In genomic region chr2:18050541-18050985, GRCm38 (mm10) we compare ENCODE assay signal across 9 mouse cellular contexts. TPM values are rescaled to one million over a fixed set of nuclear protein-coding genes. Genes with fewer than 3 reads are reported as not detected.
A peak's percentile ranks its signal among the peaks of the same experiment; 100 is the strongest.
DNase-seq lines count a peak whose midpoint lies in the region; ATAC-seq and TF ChIP-seq lines count a peak whose summit lies in the region.
"Had no signal": no experiment of that assay in that cellular context is flagged by ENCODE, and none has a peak within 500 bp of the region (broad histone marks: within the 10 kb centered on the region; RNA-seq: fewer than 3 reads in every experiment).

No protein-coding gene starts in this region.

- WGBS in lung, embryonic 15.5 days = 9% methylated on average over 10 of the region's 10 CpGs
- 3% methylated on average over 10 of the region's 10 CpGs for WGBS in forebrain, embryonic 14.5 days
- WGBS in intestine, postnatal 0 days = 31% methylated on average over 10 of the region's 10 CpGs

- peak overlapping the region; percentile 76 for H3K4me3 ChIP-seq in lung, embryonic 15.5 days
- H3K4me3 ChIP-seq in forebrain, embryonic 14.5 days (ENCODE audit: low read depth, low read length) = peak overlapping the region; percentile 98
- peak overlapping the region; percentile 11; the same call in 1 of the 2 replicates for H3K4me3 ChIP-seq in intestine, postnatal 0 days (ENCODE audit: low read depth, low read length)

- H3K27ac ChIP-seq in lung, embryonic 15.5 days = peak overlapping the region; percentile 97
- H3K27ac ChIP-seq in forebrain, embryonic 14.5 days (ENCODE audit: low read depth, low read length) = peak overlapping the region; percentile 100
- H3K27ac ChIP-seq in intestine, postnatal 0 days (ENCODE audit: low read depth, low read length) = peak overlapping the region; percentile 10; the same call in 1 of the 2 replicates

- peak overlapping the region; percentile 24; the same call in 1 of the 2 replicates for H3K9ac ChIP-seq in lung, embryonic 15.5 days
- H3K9ac ChIP-seq in forebrain, embryonic 14.5 days (ENCODE audit: low read length) = peak overlapping the region; percentile 100
- no peak overlapping the region; the same call in 1 of the 2 replicates for H3K9ac ChIP-seq in intestine, postnatal 0 days (ENCODE audit: low read depth, low read length)

- H3K9me3 ChIP-seq in lung, embryonic 15.5 days = no peaks in the 10 kb centered on the region
- H3K9me3 ChIP-seq in forebrain, embryonic 14.5 days (replicated peaks; ENCODE audit: control insufficient read depth, low read length) = no peaks in the 10 kb centered on the region
- no peaks in the 10 kb centered on the region for H3K9me3 ChIP-seq in intestine, postnatal 0 days (ENCODE audit: control insufficient read depth)

- H3K4me2 ChIP-seq in lung, embryonic 15.5 days = peak overlapping the region; percentile 67
- peak overlapping the region; percentile 94 for H3K4me2 ChIP-seq in forebrain, embryonic 14.5 days (ENCODE audit: low read length)
- H3K4me2 ChIP-seq in intestine, postnatal 0 days (replicated peaks; ENCODE audit: low read depth) = peak overlapping the region; percentile 93

- no peak for ATAC-seq in lung, embryonic 15.5 days (ENCODE audit: borderline replicate concordance, extremely low read depth, low FRiP score, low TSS enrichment)
- no peak for ATAC-seq in forebrain, embryonic 14.5 days
- ATAC-seq in intestine, postnatal 0 days = no peak
- no peak for ATAC-seq in erythroblast, adult 5-6 weeks (replicated peaks; ENCODE audit: low FRiP score, poor library complexity, severe bottlenecking)

- no peak for DNase-seq in lung, postnatal 10 days
- DNase-seq in forebrain, embryonic 14.5 days (ENCODE audit: low spot score) = peak; percentile 83
- DNase-seq in neural tube, embryonic 10.5 days (ENCODE audit: extremely low spot score, low spot score) = peak; percentile 46
- no peak for DNase-seq in thymus, postnatal 25 days
- no peak for DNase-seq in gastrocnemius, postnatal 25 days

- no peak for TF ChIP-seq CTCF in intestine, postnatal 0 days (IDR thresholded peaks at IDR 0.05; ENCODE audit: low read depth)

- H3K4me1 ChIP-seq in lung, embryonic 15.5 days = peaks cover 27% of the 10 kb centered on the region
- H3K4me1 ChIP-seq in forebrain, embryonic 14.5 days (ENCODE audit: control insufficient read depth, insufficient read depth, low read length) = peaks cover 29% of the 10 kb centered on the region
- peaks cover 9% of the 10 kb centered on the region; the same call in 1 of the 2 replicates for H3K4me1 ChIP-seq in intestine, postnatal 0 days (replicated peaks; ENCODE audit: control insufficient read depth, insufficient read depth, low read length)

- H3K36me3 ChIP-seq in lung, embryonic 15.5 days = no peaks in the 10 kb centered on the region
- no peaks in the 10 kb centered on the region for H3K36me3 ChIP-seq in forebrain, embryonic 14.5 days (ENCODE audit: control insufficient read depth, insufficient read depth, low read length)
- H3K36me3 ChIP-seq in intestine, postnatal 0 days (ENCODE audit: control insufficient read depth, insufficient read depth) = no peaks in the 10 kb centered on the region

- H3K27me3 ChIP-seq in lung, embryonic 15.5 days = no peaks in the 10 kb centered on the region
- H3K27me3 ChIP-seq in forebrain, embryonic 14.5 days (replicated peaks; ENCODE audit: control insufficient read depth, insufficient read depth, low read length) = no peaks in the 10 kb centered on the region
- no peaks in the 10 kb centered on the region for H3K27me3 ChIP-seq in intestine, postnatal 0 days (replicated peaks; ENCODE audit: control insufficient read depth, insufficient read depth, low read length)

RNA-seq across cellular contexts. Expression of gene Skida1, which starts 1.7 kb away (rescaled TPM):
- polyA plus RNA-seq in lung, embryonic 15.5 days (2015; fragmentation: Nextera tagmentation; extraction: Ambion mirVana) = 7.2 and 8.4 TPM in 2 replicates
- 10.8 and 13.2 TPM in 2 replicates for polyA plus RNA-seq in forebrain, embryonic 14.5 days (2014; fragmentation: Nextera tagmentation; extraction: Ambion mirVana)
- polyA plus RNA-seq in intestine, postnatal 0 days (2015; fragmentation: Nextera tagmentation; extraction: Ambion mirVana) = 0.95 and 1.2 TPM in 2 replicates
- total RNA-seq in erythroblast, adult 5-6 weeks (2015; ENCODE audit: low replicate concordance) = not detected in 2 replicates
- total RNA-seq in erythroblast, adult 5-6 weeks (2017; ENCODE audit: low replicate concordance) = 0.42 and 0.51 TPM in 2 replicates
- total RNA-seq in gastrocnemius, postnatal 25 days (2021) = under 1 TPM; 0.32 to 0.54 TPM

RNA-seq across cellular contexts. Expression of gene Mllt10, which starts 4.5 kb away (rescaled TPM):
- 58.9 and 59.4 TPM in 2 replicates for polyA plus RNA-seq in lung, embryonic 15.5 days (2015; fragmentation: Nextera tagmentation; extraction: Ambion mirVana)
- polyA plus RNA-seq in forebrain, embryonic 14.5 days (2014; fragmentation: Nextera tagmentation; extraction: Ambion mirVana) = 38.7 and 43.5 TPM in 2 replicates
- 22.6 and 30.1 TPM in 2 replicates for polyA plus RNA-seq in intestine, postnatal 0 days (2015; fragmentation: Nextera tagmentation; extraction: Ambion mirVana)
- 20.8 and 27.4 TPM in 2 replicates for total RNA-seq in erythroblast, adult 5-6 weeks (2015; ENCODE audit: low replicate concordance)
- 18.1 and 18.3 TPM in 2 replicates for total RNA-seq in erythroblast, adult 5-6 weeks (2017; ENCODE audit: low replicate concordance)
- total RNA-seq in gastrocnemius, postnatal 25 days (2021) = 10 to 100 TPM; 15.1 to 18.5 TPM

RNA-seq across cellular contexts. Expression of gene A930004D18Rik, which starts 13.0 kb away (rescaled TPM):
- polyA plus RNA-seq in lung, embryonic 15.5 days (2015; fragmentation: Nextera tagmentation; extraction: Ambion mirVana) = 12.5 and 13.6 TPM in 2 replicates
- 9.9 and 11.7 TPM in 2 replicates for polyA plus RNA-seq in forebrain, embryonic 14.5 days (2014; fragmentation: Nextera tagmentation; extraction: Ambion mirVana)
- polyA plus RNA-seq in intestine, postnatal 0 days (2015; fragmentation: Nextera tagmentation; extraction: Ambion mirVana) = 6.3 and 6.8 TPM in 2 replicates
- total RNA-seq in erythroblast, adult 5-6 weeks (2015; ENCODE audit: low replicate concordance) = not detected in 2 replicates
- not detected in 2 replicates for total RNA-seq in erythroblast, adult 5-6 weeks (2017; ENCODE audit: low replicate concordance)
- 1 to 10 TPM in 1 of 2 experiments, under 1 TPM in 1; 0.20 to 1.6 TPM for total RNA-seq in gastrocnemius, postnatal 25 days (2021)

RNA-seq across cellular contexts. Expression of gene H2al2a, which starts 53.8 kb away (rescaled TPM):
- not detected in 2 replicates for polyA plus RNA-seq in lung, embryonic 15.5 days (2015; fragmentation: Nextera tagmentation; extraction: Ambion mirVana)
- not detected in 2 replicates for polyA plus RNA-seq in forebrain, embryonic 14.5 days (2014; fragmentation: Nextera tagmentation; extraction: Ambion mirVana)
- polyA plus RNA-seq in intestine, postnatal 0 days (2015; fragmentation: Nextera tagmentation; extraction: Ambion mirVana) = not detected in 2 replicates
- not detected in 2 replicates for total RNA-seq in erythroblast, adult 5-6 weeks (2015; ENCODE audit: low replicate concordance)
- not detected in 2 replicates for total RNA-seq in erythroblast, adult 5-6 weeks (2017; ENCODE audit: low replicate concordance)
- not detected for total RNA-seq in gastrocnemius, postnatal 25 days (2021)
- polyA plus RNA-seq: large intestine, adult 2 months had no signal

Comparison
In these comparisons a context has a peak if more than half of its experiments do, and no peak if none do; other contexts are left out.
1. H3K27ac ChIP-seq: peak in every context shown above with its lines; median percentile 100 in forebrain, embryonic 14.5 days; 97 in lung, embryonic 15.5 days; 10 in intestine, postnatal 0 days.
2. H3K4me3 ChIP-seq: peak in every context shown above with its lines; median percentile 98 in forebrain, embryonic 14.5 days; 76 in lung, embryonic 15.5 days; 11 in intestine, postnatal 0 days.
3. DNase-seq: peak in forebrain, embryonic 14.5 days (single experiment) and neural tube, embryonic 10.5 days (single experiment); none in lung, postnatal 10 days (single experiment), thymus, postnatal 25 days (single experiment) and gastrocnemius, postnatal 25 days (single experiment).
4. Peak in every context shown above with its lines, with median percentiles within 50 percentile points of each other: H3K4me2 ChIP-seq.